Mouse (Mus musculus): Measurements from ENCODE around the gene Acta1. TPM values are rescaled to one million over a fixed set of nuclear protein-coding genes. Genes with fewer than 3 reads are reported as not detected.

The Acta1 gene
- polyA plus RNA-seq, 1 experiment = not detected

- Histone ChIP-seq H3K4me1 (ENCODE audit: control insufficient read depth, insufficient read depth, low read length) (peaks cover 36% of the 10 kb centered on the region), H3K4me3 (ENCODE audit: insufficient read depth, low read depth, low read length) (no peak overlapping the region), H3K27ac (ENCODE audit: insufficient read depth, low read depth, low read length) (no peak overlapping the region)
- TF ChIP-seq POLR2A (IDR thresholded peaks at IDR 0.05; ENCODE audit: insufficient read depth, low read depth, low read length) (no peak), CTCF (IDR thresholded peaks at IDR 0.05; ENCODE audit: insufficient read depth, low read depth, low read length) (no peak)
- 68% methylated on average over 4 of the region's 4 CpGs for WGBS
Measured at GRCm38 (mm10) chr8:123889797-123890196, 4.8 kb downstream of the Acta1 start.

- peaks cover 48% of the 10 kb centered on the region for H3K4me1 ChIP-seq (ENCODE audit: control insufficient read depth, insufficient read depth, low read length)
- WGBS = 81% methylated on average over 2 of the region's 2 CpGs
- H3K27ac ChIP-seq (ENCODE audit: insufficient read depth, low read depth, low read length) = no peak overlapping the region
- TF ChIP-seq CTCF (IDR thresholded peaks at IDR 0.05; ENCODE audit: insufficient read depth, low read depth, low read length) = no peak
- no peak for TF ChIP-seq POLR2A (IDR thresholded peaks at IDR 0.05; ENCODE audit: insufficient read depth, low read depth, low read length)
- no peak overlapping the region for H3K4me3 ChIP-seq (ENCODE audit: insufficient read depth, low read depth, low read length)
Measured at GRCm38 (mm10) chr8:123887956-123888355, 6.6 kb downstream of the Acta1 start.

- Histone ChIP-seq H3K4me3 (ENCODE audit: insufficient read depth, low read depth, low read length) (no peak overlapping the region), H3K27ac (ENCODE audit: insufficient read depth, low read depth, low read length) (no peak overlapping the region), H3K4me1 (ENCODE audit: control insufficient read depth, insufficient read depth, low read length) (peaks cover 47% of the 10 kb centered on the region)
- 75% methylated on average over 4 of the region's 4 CpGs for WGBS
- TF ChIP-seq CTCF (IDR thresholded peaks at IDR 0.05; ENCODE audit: insufficient read depth, low read depth, low read length) = no peak
- no peak for TF ChIP-seq POLR2A (IDR thresholded peaks at IDR 0.05; ENCODE audit: insufficient read depth, low read depth, low read length)
Measured at GRCm38 (mm10) chr8:123887163-123887562, 7.4 kb downstream of the Acta1 start.

- Histone ChIP-seq H3K4me3 (ENCODE audit: insufficient read depth, low read depth, low read length) (peak overlapping the region; percentile 6; the same call in 1 of the 2 replicates), H3K27ac (ENCODE audit: insufficient read depth, low read depth, low read length) (peak overlapping the region; percentile 98), H3K4me1 (ENCODE audit: control insufficient read depth, insufficient read depth, low read length) (peaks cover 56% of the 10 kb centered on the region)
- 0 out of 2 replicates have a peak, but pooled peaks have one; percentile 25 for TF ChIP-seq POLR2A (IDR thresholded peaks at IDR 0.05; ENCODE audit: insufficient read depth, low read depth, low read length)
- no peak for TF ChIP-seq CTCF (IDR thresholded peaks at IDR 0.05; ENCODE audit: insufficient read depth, low read depth, low read length)
- WGBS = 4% methylated on average over 14 of the region's 14 CpGs
Measured at GRCm38 (mm10) chr8:123884721-123885565, 9.6 kb downstream of the Acta1 start.

- H3K27ac ChIP-seq (ENCODE audit: insufficient read depth, low read depth, low read length) = peak overlapping the region; percentile 93
- 51% methylated on average over 4 of the region's 4 CpGs for WGBS
Measured at GRCm38 (mm10) chr8:123883094-123883493, 11.5 kb downstream of the Acta1 start.

GRCm38 (mm10) chr8:123882412-123882811 lies 12.1 kb downstream of the Acta1 start:
- 67% methylated on average over 2 of the region's 2 CpGs for WGBS
- TF ChIP-seq POLR2A (IDR thresholded peaks at IDR 0.05; ENCODE audit: insufficient read depth, low read depth, low read length) (no peak), CTCF (IDR thresholded peaks at IDR 0.05; ENCODE audit: insufficient read depth, low read depth, low read length) (no peak)
- peak overlapping the region; percentile 93 for H3K27ac ChIP-seq (ENCODE audit: insufficient read depth, low read depth, low read length)
- peaks cover 66% of the 10 kb centered on the region for H3K4me1 ChIP-seq (ENCODE audit: control insufficient read depth, insufficient read depth, low read length)
- no peak overlapping the region for H3K4me3 ChIP-seq (ENCODE audit: insufficient read depth, low read depth, low read length)

More at GRCm38 (mm10) chr8:123883094-123883493, 11.5 kb downstream of the Acta1 start:
- no peak overlapping the region for H3K4me3 ChIP-seq (ENCODE audit: insufficient read depth, low read depth, low read length)
- no peak for TF ChIP-seq POLR2A (IDR thresholded peaks at IDR 0.05; ENCODE audit: insufficient read depth, low read depth, low read length)
- no peak for TF ChIP-seq CTCF (IDR thresholded peaks at IDR 0.05; ENCODE audit: insufficient read depth, low read depth, low read length)
- peaks cover 63% of the 10 kb centered on the region for H3K4me1 ChIP-seq (ENCODE audit: control insufficient read depth, insufficient read depth, low read length)

- H3K27ac ChIP-seq (ENCODE audit: insufficient read depth, low read depth, low read length) = peak overlapping the region; percentile 87
- H3K4me3 ChIP-seq (ENCODE audit: insufficient read depth, low read depth, low read length) = no peak overlapping the region
- peaks cover 64% of the 10 kb centered on the region for H3K4me1 ChIP-seq (ENCODE audit: control insufficient read depth, insufficient read depth, low read length)
- no peak for TF ChIP-seq CTCF (IDR thresholded peaks at IDR 0.05; ENCODE audit: insufficient read depth, low read depth, low read length)
- TF ChIP-seq POLR2A (IDR thresholded peaks at IDR 0.05; ENCODE audit: insufficient read depth, low read depth, low read length) = no peak
- 42% methylated on average over 4 of the region's 4 CpGs for WGBS
Measured at GRCm38 (mm10) chr8:123880821-123881350, 13.7 kb downstream of the Acta1 start.

- WGBS = 39% methylated on average over 10 of the region's 10 CpGs
- TF ChIP-seq POLR2A (IDR thresholded peaks at IDR 0.05; ENCODE audit: insufficient read depth, low read depth, low read length) (no peak), CTCF (IDR thresholded peaks at IDR 0.05; ENCODE audit: insufficient read depth, low read depth, low read length) (no peak)
- Histone ChIP-seq H3K4me3 (ENCODE audit: insufficient read depth, low read depth, low read length) (no peak overlapping the region), H3K27ac (ENCODE audit: insufficient read depth, low read depth, low read length) (peak overlapping the region; percentile 87), H3K4me1 (ENCODE audit: control insufficient read depth, insufficient read depth, low read length) (peaks cover 59% of the 10 kb centered on the region)
Measured at GRCm38 (mm10) chr8:123880271-123880670, 14.3 kb downstream of the Acta1 start.

- Histone ChIP-seq H3K4me3 (ENCODE audit: insufficient read depth, low read depth, low read length) (no peak overlapping the region), H3K27ac (ENCODE audit: insufficient read depth, low read depth, low read length) (peak overlapping the region; percentile 72), H3K4me1 (ENCODE audit: control insufficient read depth, insufficient read depth, low read length) (peaks cover 52% of the 10 kb centered on the region)
- no peak for TF ChIP-seq POLR2A (IDR thresholded peaks at IDR 0.05; ENCODE audit: insufficient read depth, low read depth, low read length)
- no peak for TF ChIP-seq CTCF (IDR thresholded peaks at IDR 0.05; ENCODE audit: insufficient read depth, low read depth, low read length)
- WGBS = 38% methylated on average over 2 of the region's 2 CpGs
Measured at GRCm38 (mm10) chr8:123877865-123878264, 16.7 kb downstream of the Acta1 start.
